Mouse (Mus musculus) ES-E14 (cell line): ENCODE measurements around the gene Tm4sf1.

Source experiments
- CHD2 ChIP-seq: IDR thresholded peaks from 2 replicates; pipeline ENCODE4 v1.6.1; 2014; ENCODE audit warnings: mild to moderate bottlenecking, low read depth, low read length, inconsistent platforms
- MAFK ChIP-seq: IDR thresholded peaks from 2 replicates; pipeline ENCODE4 v1.6.1; 2014; ENCODE audit warnings: mild to moderate bottlenecking, low read depth, low read length, inconsistent platforms; ENCODE audit not compliant: insufficient read depth
- ZC3H11A ChIP-seq: IDR thresholded peaks from 2 replicates; pipeline ENCODE4 v1.6.1; 2012; ENCODE audit warnings: low read depth, mild to moderate bottlenecking, inconsistent platforms, low read length, borderline replicate concordance
- ZNF384 ChIP-seq: IDR thresholded peaks from 2 replicates; pipeline ENCODE4 v1.6.1; 2012; ENCODE audit warnings: low read depth, low read length, inconsistent platforms

DNA sequence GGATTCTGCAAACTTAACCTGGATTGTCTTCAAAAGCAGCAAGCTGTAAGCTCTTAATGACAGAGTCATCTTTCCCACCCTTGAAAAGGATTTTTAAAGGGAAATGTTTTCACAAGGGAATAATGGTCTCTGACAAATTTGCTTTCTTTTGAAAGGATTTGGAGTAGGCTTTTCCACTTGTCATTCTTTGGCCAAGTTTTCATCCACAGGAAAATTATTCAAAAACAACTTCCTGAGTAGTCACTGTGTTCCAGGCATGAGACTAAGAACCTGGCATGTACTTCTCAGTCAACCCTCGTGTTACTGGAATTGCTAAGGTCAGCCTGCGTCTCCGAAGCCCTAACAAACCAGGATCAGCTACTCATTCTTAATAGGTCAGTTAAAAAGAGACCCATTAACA lies 5.3 kb upstream of the Tm4sf1 start:
- TF ChIP-seq ZC3H11A (no peak), CHD2 (no peak), MAFK (no peak), ZNF384 (no peak)
